Mouse (Mus musculus) fat pad, adult 2 months (tissue): Measurements from ENCODE around the gene Ndufb10.

ENCODE experiments used
- DNase-seq: peaks from one replicate; pipeline ENCODE4 v3.0.0-alpha.2; 2011; ENCODE audit warnings: low read depth, low spot score; ENCODE audit errors: extremely low read depth

Ndufb10 gene

GRCm38 (mm10) chr17:24724184-24724583 lies at the start of gene Ndufb10:
Gene Ndufb10, minus strand, starts transcription at chr17:24724478.
- DNase-seq = no peak

- no peak for DNase-seq
These were observed 49.0 kb upstream of the Ndufb10 start for GRCm38 (mm10) chr17:24773241-24773640.

GRCm38 (mm10) chr17:24769146-24769545 lies 44.9 kb upstream of the Ndufb10 start:
- no peak for DNase-seq

GRCm38 (mm10) chr17:24766266-24766875 lies 42.1 kb upstream of the Ndufb10 start:
- DNase-seq = no peak

DNA sequence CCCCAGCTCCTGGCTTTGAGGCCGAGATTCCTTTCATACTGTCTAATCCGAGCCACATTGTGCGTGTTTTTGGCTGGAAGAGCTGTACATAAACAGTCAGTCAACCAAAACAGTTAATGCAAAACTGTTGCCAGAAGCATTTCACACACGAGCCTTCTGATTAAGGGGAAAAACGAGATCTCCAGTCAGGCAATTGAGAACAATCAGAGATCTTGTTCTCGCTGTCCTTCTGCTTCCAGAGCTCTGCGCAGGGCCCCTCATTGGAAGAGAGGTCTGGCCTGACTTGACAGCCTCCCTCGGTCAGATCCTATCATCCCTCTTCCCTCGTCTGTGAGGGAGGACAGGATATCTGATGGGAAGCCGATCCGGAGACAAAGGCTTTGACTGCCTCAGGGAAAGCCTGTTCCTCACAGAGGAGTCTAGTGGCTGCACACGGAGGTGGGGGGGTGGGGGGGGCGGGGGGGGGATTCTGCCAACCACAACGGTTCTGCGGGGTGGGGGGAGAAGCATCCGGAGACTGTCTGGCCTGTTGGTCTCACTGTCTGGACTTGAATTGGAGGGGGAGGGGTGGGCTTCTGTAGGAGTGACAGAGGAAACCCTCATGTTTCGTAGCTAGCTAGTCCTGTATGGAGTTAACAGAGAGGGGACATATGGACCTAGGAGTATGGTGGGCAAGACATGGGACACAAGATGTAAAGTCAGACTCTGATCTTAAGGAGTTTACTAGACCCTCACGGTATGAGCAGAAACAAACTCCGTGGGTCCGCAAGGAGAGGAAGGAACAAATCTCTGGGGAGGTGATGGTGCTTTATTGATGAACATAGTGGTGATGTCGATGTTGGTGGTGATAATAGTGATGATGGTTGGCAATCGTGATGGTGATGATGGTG lies 41.0 kb upstream of the Ndufb10 start:
- DNase-seq = no peak

GRCm38 (mm10) chr17:24761121-24761520 lies 36.8 kb upstream of the Ndufb10 start:
- no peak for DNase-seq

GRCm38 (mm10) chr17:24757394-24757793 lies 33.1 kb upstream of the Ndufb10 start:
- DNase-seq = no peak

DNA sequence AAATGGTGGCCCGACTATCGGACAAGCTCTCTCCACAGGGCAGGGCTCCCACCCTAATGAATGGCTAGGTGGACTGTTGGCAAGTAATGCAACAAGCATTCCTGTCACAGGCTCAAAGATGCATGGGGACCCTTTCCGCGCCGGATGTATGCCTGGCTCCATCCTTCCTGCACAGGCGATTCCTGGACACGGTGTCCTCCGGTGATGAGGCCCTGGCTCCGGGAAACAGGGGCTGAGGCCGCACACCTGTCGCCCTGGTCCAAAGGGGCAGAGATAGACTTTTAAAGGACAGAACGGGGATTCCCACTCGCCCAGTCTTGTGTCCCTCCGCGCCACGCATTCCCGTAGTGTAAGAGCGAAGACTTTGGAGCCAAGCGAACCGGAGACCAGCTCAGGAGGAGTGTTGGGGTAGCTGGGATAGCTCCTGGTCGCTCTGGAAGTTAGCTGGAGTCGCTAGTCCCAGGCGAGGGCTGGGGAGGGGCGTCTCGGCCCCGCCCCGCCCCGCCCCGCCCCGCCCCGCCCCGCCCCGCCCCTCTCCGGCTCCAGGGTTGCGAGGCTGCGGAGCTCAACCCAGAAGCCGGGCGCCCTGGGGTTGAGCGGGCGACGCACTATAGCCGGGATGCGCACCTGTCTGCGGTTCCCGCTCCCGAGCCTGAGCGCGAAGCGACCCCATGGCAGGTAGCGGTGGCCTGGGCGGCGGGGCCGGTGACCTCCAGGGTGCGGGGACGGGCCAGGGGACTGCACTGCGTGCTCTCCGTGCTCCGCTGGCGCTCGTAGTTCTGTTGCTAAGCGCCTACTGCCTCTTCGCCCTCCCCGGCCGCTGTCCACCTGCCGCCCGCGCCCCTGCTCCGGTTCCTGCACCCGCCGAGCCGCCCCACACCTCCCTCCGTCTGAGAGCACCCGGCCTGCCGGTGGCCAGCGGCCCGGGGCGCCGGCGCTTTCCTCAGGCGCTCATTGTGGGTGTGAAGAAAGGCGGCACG lies 28.4 kb upstream of the Ndufb10 start, which contains the start of gene Hs3st6:
Gene Hs3st6 (plus strand): TSS at position 574 of the 980 bp plus-strand sequence.
- DNase-seq = no peak

DNA sequence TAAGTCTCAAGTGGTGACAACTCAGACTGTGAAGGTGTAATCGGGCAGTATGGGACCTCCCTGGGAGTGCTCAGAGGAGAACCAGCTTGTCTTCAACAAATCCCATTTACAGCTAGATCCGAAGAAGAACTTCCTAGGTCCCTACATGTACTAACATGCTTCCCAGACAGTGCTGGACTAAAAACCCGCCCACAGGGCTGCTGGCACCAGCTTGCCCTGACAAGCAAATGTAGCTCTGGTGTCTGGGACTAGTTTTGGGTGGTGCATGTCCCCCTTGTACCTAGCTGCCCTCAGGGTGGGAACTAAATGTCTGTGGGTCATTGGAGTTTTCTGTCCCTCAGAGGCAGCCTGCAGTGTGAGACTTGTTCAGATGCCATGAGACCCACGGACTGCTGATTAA lies 27.2 kb upstream of the Ndufb10 start:
- DNase-seq = peak; percentile 70

DNA sequence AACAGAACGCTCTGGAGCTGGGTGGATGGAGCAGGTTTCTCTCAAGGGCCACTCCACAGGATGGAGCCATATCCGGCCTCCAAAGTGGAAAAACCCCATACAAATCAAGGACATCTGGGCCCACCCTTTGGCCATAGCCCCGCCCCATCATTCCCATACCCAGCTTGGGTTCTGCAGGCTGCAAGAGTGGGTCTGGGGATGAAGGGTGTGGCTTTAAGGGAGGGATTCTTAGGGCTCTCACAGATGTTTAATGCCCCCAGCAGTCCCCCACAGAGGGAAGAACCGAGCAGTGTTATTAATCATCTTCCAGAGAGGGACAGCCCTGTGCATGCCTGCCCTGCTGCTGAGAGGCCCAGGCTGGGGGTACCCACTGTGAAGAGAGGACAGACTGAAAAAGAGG lies 22.7 kb upstream of the Ndufb10 start:
- DNase-seq = no peak

GRCm38 (mm10) chr17:24745526-24746497 lies 21.5 kb upstream of the Ndufb10 start:
- no peak for DNase-seq

- no peak for DNase-seq
These were observed 20.1 kb upstream of the Ndufb10 start for GRCm38 (mm10) chr17:24744381-24744780.

DNA sequence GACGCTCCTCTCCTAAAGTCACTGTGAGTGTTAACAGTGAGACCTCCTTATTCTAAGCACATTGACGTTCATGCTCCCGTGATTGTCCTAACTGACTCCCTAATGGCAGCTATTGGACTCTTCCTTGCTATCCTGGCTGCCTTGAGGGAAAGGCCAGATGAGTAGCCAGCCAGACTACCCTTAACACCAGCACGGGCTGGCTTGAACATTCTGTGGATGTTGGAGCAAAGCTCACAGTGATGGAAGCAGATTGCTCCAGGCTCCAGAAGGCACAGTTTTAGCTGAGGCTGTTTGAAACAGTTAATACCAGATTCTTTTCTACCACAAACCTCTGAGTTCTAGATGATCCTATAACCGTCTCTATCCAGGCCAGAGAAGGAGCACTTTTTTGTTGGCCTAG lies 19.6 kb upstream of the Ndufb10 start:
- no peak for DNase-seq

DNA sequence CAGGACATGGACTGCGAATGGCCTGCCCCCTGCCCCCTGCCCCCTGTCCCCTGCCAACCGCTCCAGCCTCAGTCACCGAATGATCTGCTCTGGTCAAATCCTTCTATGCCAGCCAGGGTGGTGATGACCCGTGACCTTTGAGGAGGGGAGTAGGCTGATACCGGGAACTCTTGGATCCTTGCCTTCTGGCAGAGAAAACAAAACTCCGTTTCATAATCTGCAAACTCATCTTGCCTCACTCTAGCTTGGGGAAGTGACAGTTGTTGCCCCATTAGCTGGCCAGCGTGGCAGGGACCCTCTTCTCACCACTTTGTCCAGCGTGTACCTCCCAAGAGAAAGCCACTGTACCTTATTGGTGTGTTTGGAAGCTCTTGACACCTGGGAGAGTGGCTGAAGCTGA lies 18.0 kb upstream of the Ndufb10 start:
- DNase-seq = no peak

- no peak for DNase-seq
These were observed 15.6 kb upstream of the Ndufb10 start for GRCm38 (mm10) chr17:24739926-24740325.

GRCm38 (mm10) chr17:24738238-24738637 lies 14.0 kb upstream of the Ndufb10 start:
- no peak for DNase-seq

DNA sequence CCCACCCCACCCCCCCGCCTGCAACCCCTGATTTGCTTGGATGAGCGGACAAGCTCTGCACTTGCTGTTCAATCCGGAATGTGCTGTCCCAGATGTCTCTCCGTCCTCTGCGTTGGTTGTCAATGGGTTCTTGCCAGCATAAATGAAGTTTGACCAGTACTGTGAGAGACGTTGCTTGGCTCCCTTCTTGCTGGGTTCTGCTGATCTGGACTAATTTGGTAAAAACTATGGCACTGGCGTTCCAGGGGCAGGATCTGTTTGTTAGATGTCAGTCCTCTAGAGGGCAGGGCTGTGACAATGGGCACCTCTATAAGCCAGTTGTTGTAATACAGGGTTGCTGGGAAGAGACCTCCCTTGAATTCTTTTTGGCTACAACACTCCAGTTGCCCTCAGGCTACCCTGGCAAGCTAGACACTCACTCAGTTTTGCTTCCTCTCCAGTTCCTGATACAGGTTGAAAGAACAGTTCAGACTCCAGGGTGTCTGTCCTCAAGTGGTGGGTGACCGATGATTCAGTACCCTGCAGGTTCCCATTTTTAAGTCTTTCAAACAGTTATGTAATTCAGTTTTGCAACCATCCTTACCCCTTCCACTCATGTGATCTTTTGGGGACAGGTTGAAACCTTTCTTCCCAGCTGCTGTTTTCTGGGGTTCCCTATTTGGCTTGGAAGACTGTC lies 13.0 kb upstream of the Ndufb10 start:
- peak; percentile 74 for DNase-seq

GRCm38 (mm10) chr17:24736330-24737051 lies 12.2 kb upstream of the Ndufb10 start, which contains the start of gene Msrb1:
Gene Msrb1, plus strand, starts transcription at chr17:24736642.
- DNase-seq = peak; percentile 94

DNA sequence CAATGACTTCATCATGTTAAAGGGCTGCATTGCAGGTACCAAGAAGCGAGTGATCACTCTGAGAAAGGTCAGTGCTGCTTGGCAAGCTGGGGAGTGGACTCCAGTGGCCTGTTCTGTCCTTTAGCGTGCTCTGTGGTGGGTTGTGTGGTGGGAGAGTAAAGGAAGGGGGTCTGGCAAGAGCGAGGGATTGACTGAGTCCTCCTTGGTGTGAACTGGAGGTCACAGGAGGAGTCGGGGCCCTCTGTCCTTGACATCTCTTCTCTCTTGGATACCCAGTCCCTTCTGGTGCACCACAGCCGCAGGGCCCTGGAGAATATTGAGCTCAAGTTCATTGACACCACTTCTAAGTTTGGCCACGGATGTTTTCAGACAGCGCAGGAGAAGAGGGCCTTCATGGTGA lies 11.2 kb upstream of the Ndufb10 start:
- no peak for DNase-seq
